ENCODE assay signal across 19 mouse cellular contexts in the genomic region with DNA sequence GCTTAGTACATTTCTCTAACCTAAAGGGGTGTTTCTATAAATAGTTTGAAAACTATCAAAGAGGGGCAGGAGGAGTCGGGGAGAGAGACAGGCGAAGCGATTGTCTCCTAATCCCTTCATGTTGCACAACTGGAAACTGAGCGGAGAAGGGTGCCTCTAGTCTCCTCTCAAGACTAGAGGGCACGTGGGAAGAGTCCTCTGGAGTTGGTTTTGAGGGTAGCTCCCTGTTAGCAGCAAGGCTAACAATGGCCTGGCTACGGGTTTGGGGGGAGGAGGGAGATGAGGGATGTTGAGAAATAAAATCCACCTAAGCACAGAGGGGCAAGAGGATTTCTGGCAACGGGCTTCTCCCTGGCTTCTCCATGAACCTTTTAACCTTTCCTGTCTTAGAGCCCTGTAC.
DNase-seq lines count a peak whose midpoint lies in the region; ATAC-seq lines count a peak whose summit lies in the region.
"Had no signal": no experiment of that assay in that cellular context is flagged by ENCODE, and none has a peak within 500 bp of the region (broad histone marks: within the 10 kb centered on the region; RNA-seq: fewer than 3 reads in every experiment).

No protein-coding gene starts in this region.

- H3K9me3 ChIP-seq in midbrain, embryonic 11.5 days (ENCODE audit: control insufficient read depth, low read length), result no peaks in the 10 kb centered on the region
- no peaks in the 10 kb centered on the region for H3K9me3 ChIP-seq in midbrain, embryonic 15.5 days
- H3K9me3 ChIP-seq: forebrain, embryonic 10.5 days; forebrain, embryonic 13.5 days; heart, embryonic 13.5 days; hindbrain, embryonic 12.5 days; hindbrain, embryonic 15.5 days had no signal

- H3K4me2 ChIP-seq in midbrain, embryonic 11.5 days, result no peak overlapping the region
- H3K4me2 ChIP-seq in midbrain, embryonic 15.5 days, result no peak overlapping the region
- H3K4me2 ChIP-seq: forebrain, embryonic 13.5 days; heart, embryonic 13.5 days; hindbrain, embryonic 12.5 days; hindbrain, embryonic 15.5 days had no signal

- peak; percentile 19 for DNase-seq in midbrain, embryonic 11.5 days (ENCODE audit: low spot score, missing footprints)
- DNase-seq in thymus, postnatal 25 days, result peak; percentile 14
- no peak for DNase-seq in thymus, postnatal 14 days
- DNase-seq in induced T-regulatory cell, adult 2 months (ENCODE audit: low read depth), result peak; percentile 3
- no peak for DNase-seq in cerebellum, postnatal 36 days
- DNase-seq: adrenal gland, adult 8-10 months; adrenal gland, postnatal 25 days; cerebellum, adult 11-12 months; cerebellum, adult 8-10 months; gastrocnemius, postnatal 36 days had no signal

- WGBS in midbrain, embryonic 11.5 days, result 55% methylated on average over 7 of the region's 7 CpGs
- WGBS in midbrain, embryonic 15.5 days, result 50% methylated on average over 7 of the region's 7 CpGs

- H3K27me3 ChIP-seq in midbrain, embryonic 11.5 days (ENCODE audit: control insufficient read depth, insufficient read depth, low read length), result no peaks in the 10 kb centered on the region
- no peaks in the 10 kb centered on the region for H3K27me3 ChIP-seq in midbrain, embryonic 15.5 days (replicated peaks)
- H3K27me3 ChIP-seq: forebrain, embryonic 13.5 days; heart, embryonic 13.5 days; hindbrain, embryonic 12.5 days had no signal

- H3K27ac ChIP-seq in midbrain, embryonic 11.5 days (ENCODE audit: low read depth, low read length), result no peak overlapping the region
- no peak overlapping the region for H3K27ac ChIP-seq in midbrain, embryonic 15.5 days
- H3K27ac ChIP-seq: forebrain, embryonic 10.5 days; forebrain, embryonic 13.5 days; heart, embryonic 13.5 days; hindbrain, embryonic 12.5 days; hindbrain, embryonic 15.5 days had no signal

- no peak overlapping the region for H3K9ac ChIP-seq in midbrain, embryonic 11.5 days (ENCODE audit: low read length)
- H3K9ac ChIP-seq in midbrain, embryonic 15.5 days, result no peak overlapping the region
- H3K9ac ChIP-seq: forebrain, embryonic 13.5 days; heart, embryonic 13.5 days; hindbrain, embryonic 12.5 days; hindbrain, embryonic 15.5 days had no signal

- H3K36me3 ChIP-seq in midbrain, embryonic 11.5 days (ENCODE audit: control insufficient read depth, insufficient read depth, low read length), result no peaks in the 10 kb centered on the region
- no peaks in the 10 kb centered on the region for H3K36me3 ChIP-seq in midbrain, embryonic 15.5 days (replicated peaks)
- H3K36me3 ChIP-seq: forebrain, embryonic 10.5 days; heart, embryonic 13.5 days; hindbrain, embryonic 12.5 days; hindbrain, embryonic 15.5 days had no signal

- no peaks in the 10 kb centered on the region for H3K4me1 ChIP-seq in midbrain, embryonic 11.5 days (ENCODE audit: control insufficient read depth, insufficient read depth, low read length)
- 0 out of 2 replicates have a peak, but pooled peaks cover 3% of the 10 kb centered on the region for H3K4me1 ChIP-seq in midbrain, embryonic 15.5 days
- H3K4me1 ChIP-seq: forebrain, embryonic 10.5 days; forebrain, embryonic 13.5 days; hindbrain, embryonic 12.5 days had no signal

- ATAC-seq in midbrain, embryonic 11.5 days (ENCODE audit: low FRiP score), result no peak
- no peak for ATAC-seq in midbrain, embryonic 15.5 days (replicated peaks)
- ATAC-seq: activated CD4-positive, CD25-positive, alpha-beta regulatory T cell, adult 4 months; forebrain, embryonic 13.5 days; forebrain, embryonic 16.5 days; inflammation-experienced regulatory T-cells, adult 6 months had no signal

- H3K4me3 ChIP-seq in midbrain, embryonic 11.5 days (ENCODE audit: low read depth, low read length), result no peak overlapping the region
- no peak overlapping the region for H3K4me3 ChIP-seq in midbrain, embryonic 15.5 days
- H3K4me3 ChIP-seq: forebrain, embryonic 10.5 days; forebrain, embryonic 13.5 days; heart, embryonic 13.5 days; hindbrain, embryonic 12.5 days; hindbrain, embryonic 15.5 days had no signal

Comparison
In these comparisons a context has a peak if more than half of its experiments do, and no peak if none do; other contexts are left out.
1. DNase-seq: peak in midbrain, embryonic 11.5 days (single experiment), thymus, postnatal 25 days (single experiment) and induced T-regulatory cell, adult 2 months (single experiment); none in thymus, postnatal 14 days (single experiment) and cerebellum, postnatal 36 days (0 of 2).